Mouse (Mus musculus) retina, embryonic 14.5 days (tissue): ENCODE data around the gene Aff3.
A peak's percentile ranks its signal among the peaks of the same experiment; 100 is the strongest.

Experiments
- DNase-seq: peaks from one replicate; pipeline ENCODE4 v3.0.0-alpha.2; 2015; ENCODE audit warnings: low spot score

Gene Aff3

DNA sequence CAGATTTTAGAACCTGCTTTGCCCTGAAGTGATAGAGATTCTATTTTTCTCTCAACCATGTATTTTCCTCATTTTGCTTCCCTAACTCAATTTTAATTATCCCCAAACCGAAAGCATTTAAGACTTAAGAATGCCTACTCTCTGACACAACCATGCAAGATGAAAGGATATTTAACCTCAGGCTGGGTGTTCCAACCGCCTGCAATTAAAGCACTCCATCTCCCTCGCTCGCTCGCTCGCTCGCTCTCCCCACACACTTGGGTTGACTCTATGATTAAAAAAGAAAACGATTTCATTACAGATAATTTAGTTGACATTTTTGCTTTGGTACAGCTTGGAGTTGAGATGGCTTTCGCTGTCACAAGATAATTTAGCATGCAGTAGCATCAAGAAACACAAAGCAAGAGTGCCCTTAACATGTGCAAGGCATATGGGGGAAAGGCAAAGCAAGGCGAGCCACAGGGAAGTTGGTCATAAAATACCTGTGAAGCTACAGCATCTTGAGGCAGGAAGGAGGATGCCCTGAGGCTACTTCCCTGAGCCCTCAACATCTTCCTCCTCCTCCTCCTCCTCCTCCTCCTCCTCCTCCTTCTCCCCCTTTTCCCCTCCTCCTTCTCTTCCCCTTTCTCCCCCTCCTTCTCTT is 167.7 kb downstream of the Aff3 start:
- DNase-seq: no peak

- DNase-seq: no peak
Observed at GRCm38 (mm10) chr1:38495284-38495683, 169.5 kb downstream of the Aff3 start.

GRCm38 (mm10) chr1:38489733-38490132 is 175.0 kb downstream of the Aff3 start:
- DNase-seq: no peak

GRCm38 (mm10) chr1:38488667-38489210 is 176.0 kb downstream of the Aff3 start:
- DNase-seq: no peak

DNA sequence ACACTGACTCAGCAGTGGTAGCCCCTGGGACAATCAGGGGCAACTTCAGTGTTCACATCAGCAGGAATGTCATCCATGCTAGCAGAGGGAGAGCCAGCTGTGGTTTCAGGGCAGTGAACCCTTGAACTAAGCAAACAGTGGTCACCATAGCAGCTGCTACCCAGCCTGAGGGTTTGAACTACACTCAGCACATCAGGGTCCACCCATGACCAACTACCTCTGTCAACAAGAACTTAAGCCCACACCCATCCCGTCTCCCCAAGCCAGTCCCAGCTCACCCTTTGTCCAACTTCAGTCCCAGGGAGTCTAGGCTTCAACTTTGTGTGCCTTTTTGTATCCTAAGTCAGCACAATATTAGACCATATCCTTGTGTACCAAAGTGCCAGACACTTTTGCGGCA is 176.9 kb downstream of the Aff3 start:
- DNase-seq: no peak

GRCm38 (mm10) chr1:38483191-38483590 is 181.6 kb downstream of the Aff3 start:
- no peak for DNase-seq

DNA sequence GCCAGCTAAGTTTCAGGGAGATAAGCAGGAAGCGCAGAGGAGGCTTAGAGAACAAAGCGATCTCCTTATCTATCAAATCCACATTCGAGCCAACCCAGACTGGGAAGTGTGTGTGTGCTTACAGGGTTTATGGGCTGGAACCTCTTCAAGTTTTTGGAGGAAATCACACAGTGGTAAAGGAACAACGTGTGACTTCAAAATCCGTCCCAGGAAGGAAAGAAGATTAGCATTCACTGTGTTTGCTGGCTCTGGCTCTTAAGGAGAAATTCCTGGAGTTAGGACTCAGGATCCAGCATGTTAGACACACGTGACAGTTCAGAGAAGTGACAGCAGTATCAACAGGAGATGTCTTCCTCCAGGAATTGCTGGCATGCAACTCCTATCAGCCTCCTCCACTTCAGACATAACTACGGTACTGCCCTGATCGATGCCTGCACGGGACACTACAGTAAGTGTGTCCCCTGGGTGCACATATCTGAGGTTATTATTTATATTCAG is 186.5 kb downstream of the Aff3 start:
- no peak for DNase-seq

DNA sequence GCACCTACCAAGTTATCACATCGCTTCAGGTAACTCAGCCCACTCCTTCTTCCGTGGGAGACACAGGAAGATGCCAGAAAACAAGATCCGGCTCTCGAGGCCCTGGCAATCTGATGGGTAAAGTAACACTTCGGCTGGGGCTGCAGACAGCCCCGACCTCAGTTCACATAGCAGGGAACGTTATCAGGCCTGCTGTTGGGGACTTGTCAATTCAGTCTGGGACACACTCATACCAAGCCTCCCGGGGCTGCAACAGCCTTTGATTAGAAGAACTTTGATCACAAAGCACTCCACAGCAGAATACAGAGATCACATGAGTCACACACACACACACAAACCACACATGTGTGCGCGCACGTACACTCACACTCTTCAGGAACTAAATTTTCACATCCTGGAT is 193.9 kb downstream of the Aff3 start:
- DNase-seq: no peak

DNA sequence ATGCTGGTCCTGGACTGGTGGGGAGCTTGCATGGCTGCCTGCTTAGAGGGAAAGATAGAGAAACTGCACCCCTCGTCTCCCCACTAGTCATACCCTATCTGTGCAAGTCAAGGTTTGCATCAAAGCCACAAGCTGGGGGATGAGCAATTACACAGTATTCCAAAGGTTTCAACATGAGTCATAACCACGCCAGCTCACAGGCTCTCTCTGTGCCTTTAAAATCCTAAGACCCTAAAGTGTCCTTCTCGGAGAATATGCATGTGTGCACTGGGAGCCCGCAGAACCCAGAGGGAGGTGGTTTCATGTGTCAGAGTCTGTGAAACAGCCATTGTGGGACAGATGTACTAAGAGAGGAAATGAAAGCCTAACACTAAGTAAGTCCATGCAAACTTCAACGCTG is 194.6 kb downstream of the Aff3 start:
- DNase-seq: no peak

GRCm38 (mm10) chr1:38467305-38468083 is 197.3 kb downstream of the Aff3 start:
- peak; percentile 14 for DNase-seq

DNA sequence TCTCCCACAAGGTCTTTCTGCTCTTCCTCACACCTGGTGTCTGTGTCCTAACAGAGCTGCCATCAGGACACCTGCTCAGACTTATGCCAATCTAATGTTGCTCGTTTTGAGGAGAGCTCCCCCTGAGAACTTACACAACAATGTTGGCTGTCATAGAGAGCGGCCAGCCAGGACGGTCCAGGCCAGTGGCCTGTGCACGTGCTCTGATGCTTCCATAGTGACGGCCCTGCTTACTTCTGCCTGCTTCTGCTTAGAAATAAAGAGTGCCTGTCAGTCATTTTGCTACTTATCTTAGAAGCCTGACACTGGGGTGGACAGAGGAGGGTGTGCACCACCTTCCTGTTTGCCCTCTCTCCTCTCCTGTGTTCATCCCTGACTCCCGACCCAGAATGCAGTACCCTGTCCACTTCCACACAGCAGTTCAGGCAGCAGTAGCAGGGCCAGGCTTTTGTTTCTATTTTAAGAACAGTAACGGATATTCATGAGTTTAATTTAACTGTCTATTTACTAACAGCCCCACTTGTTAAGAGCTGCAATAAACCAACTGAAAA is 208.0 kb downstream of the Aff3 start:
- DNase-seq: no peak

DNA sequence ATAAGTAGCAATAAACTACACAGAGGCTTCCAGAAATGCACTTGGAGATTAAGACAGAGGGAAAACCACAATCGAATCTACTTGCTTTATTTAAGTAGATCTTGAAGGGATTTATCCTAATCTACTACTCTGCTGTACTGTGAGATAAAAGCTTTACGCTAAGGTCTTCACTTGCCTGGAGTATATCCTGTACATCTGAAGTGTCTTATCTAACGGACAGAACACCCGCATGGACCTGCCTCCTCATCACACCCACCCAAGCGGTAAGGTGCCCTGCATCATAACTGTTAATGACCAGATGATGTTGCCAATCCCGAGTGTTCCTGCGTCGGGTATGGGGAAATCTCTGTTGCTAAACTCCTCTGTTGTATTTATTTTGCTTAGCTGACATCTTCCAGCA is 209.8 kb downstream of the Aff3 start:
- no peak for DNase-seq

GRCm38 (mm10) chr1:38451367-38451766 is 213.4 kb downstream of the Aff3 start:
- DNase-seq: no peak

DNA sequence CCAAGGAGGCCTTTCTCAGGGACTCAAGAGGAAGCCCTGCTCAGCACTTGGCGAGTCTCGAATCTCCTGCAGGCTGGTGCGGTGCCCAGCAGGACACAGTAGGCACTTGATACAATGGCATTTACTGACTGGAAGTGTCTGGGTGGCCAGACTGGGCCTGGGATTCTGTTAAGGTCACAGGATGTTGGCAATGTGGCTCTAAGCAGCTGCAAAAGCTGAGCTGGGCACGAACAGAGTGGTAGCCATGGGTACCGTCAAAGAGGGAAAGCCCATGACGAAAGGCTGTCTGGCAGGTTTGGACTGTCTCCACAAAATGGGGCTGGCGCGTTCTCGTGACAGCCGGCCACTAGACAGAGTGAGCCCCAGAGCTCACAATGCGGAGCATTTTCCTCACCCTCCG is 214.1 kb downstream of the Aff3 start:
- DNase-seq: no peak

GRCm38 (mm10) chr1:38449816-38450478 is 214.8 kb downstream of the Aff3 start:
- DNase-seq: no peak

DNA sequence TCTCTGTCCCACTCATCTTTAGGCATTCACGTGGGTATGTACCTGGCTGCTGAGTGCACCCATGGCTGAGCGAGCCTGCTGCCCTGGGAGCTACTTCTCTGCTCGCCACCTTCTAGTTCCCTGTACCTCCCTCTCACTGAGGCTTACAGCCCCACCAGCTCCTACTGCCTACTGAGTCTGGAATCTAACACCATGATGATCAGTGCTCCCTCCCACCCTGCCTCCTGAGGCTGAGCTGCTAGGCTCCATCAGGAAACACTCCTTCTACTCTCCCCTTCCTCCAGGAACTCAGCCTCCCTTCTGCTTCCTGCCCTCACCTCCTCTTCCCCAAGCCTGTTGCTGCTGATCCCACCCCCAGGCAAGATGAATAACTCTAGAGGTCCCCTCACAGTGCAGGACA is 215.9 kb downstream of the Aff3 start:
- DNase-seq: no peak

GRCm38 (mm10) chr1:38447581-38447980 is 217.2 kb downstream of the Aff3 start:
- DNase-seq: no peak

DNA sequence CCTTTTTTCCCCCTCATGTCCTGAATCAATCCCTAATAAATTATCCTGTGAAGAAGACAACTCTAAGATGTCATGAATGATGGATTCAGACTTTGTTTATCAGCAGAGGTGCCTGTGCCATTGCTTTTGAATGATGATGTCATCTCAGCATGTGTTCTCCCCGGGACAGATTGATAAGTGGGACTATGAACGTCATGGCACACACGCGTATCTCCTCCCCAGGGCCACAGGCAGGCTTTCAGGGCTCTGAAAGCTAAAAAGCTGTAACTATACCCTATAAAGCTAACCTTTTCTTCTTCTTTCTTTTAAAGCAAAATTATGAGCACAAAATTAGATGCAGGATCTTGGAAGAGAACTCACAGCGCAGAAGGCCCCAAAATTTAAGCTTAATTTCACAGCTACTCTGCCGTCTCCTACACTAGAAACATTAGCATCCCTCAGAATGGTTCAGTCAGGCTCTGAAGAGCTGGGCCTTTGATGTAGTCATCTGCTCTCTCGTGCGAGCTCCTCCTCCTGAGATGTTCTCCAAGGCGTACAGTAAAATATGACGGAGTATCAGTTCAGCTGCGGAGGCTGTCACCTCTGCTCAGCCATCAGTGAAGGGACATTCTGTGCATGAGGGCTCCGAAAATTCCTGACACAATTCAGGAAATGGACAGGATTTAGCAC is 218.5 kb downstream of the Aff3 start:
- DNase-seq: no peak

GRCm38 (mm10) chr1:38442887-38443286 is 221.9 kb downstream of the Aff3 start:
- no peak for DNase-seq

DNA sequence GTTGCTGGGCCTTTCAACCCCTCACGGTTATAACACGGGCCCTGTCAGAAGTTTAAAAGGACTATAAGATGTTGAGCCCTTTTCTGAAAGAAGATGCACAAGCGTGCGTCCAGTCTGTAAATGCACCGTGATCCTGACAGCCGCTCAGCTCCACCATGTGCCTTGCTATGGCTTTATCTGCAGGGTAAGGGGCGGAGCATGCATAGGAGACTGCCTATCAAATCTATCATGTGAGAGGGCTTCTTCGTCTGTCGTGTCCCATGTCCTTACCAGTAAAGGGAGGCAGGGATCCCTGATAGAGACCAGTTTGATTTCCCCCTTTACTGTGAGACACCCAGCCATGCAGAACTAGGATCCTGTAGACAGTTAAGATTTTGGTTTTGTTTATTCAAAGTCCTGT is 222.3 kb downstream of the Aff3 start:
- no peak for DNase-seq

DNA sequence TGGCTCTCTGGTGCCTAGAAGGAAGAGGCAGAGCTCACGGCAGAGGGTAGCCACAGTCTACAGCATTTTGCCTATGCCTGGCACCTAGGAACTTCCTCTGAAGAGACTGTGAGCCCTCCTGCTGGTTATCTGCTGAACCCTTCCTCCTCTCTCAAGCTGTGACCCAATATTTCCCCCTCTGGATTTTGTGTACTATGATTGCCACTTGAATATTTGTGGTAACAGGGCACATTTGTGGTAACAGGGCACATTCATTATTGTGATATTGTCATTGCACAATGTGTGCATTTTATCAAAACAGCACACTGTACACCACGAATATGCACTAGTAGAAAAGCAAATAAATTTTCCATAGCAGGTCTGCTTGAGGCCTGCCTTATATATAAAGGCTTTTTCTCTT is 223.0 kb downstream of the Aff3 start:
- no peak for DNase-seq

- DNase-seq: no peak
Observed at GRCm38 (mm10) chr1:38440471-38440815, 224.3 kb downstream of the Aff3 start.
